ENCODE assay signal across 15 mouse cellular contexts in the genomic region with DNA sequence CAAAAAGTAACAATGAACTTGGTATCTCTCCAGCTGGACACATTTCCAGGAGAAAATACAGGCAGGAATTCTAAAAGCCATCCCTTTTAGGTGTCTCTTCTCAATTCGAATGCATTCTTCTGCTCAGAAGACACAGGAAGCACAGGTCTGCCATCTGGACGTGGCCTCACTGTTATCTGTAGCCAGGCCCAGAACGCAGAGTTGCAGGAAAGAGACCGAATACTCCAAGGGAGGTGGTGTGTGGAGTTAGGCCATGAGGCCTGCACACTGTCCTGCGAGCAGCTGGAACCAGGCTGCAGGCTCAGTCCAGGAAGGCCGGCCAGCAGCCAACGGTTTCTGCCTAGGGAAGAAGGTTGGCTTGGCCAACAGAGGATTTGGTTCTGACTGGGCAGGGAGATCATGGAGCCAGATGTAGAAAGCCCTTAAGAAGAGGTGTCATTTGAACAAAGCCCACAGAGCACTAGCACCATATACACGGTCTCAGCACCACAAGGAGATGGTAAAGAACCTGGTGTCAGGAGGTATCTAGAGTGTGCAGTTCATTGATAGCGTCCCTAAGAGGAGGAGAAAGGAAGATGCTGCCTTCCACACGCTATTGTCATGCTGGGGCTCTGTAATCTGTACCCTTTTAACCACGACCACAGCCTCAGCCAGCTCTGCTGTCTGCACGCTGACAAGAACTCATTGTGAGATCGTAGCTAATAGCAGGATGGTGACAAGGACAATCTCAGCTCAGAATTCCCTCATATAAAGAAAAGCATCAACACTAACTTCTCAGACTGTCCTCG. TPM values are rescaled to one million over a fixed set of nuclear protein-coding genes. Genes with fewer than 3 reads are reported as not detected.
A peak's percentile ranks its signal among the peaks of the same experiment; 100 is the strongest.
DNase-seq lines count a peak whose midpoint lies in the region; ATAC-seq and TF ChIP-seq lines count a peak whose summit lies in the region.
"Had no signal": no experiment of that assay in that cellular context is flagged by ENCODE, and none has a peak within 500 bp of the region (broad histone marks: within the 10 kb centered on the region; RNA-seq: fewer than 3 reads in every experiment).

No protein-coding gene starts in this region.

- no peak for ATAC-seq in heart, embryonic 14.5 days (ENCODE audit: insufficient number of reproducible peaks, insufficient read depth, low FRiP score, low read depth)
- peak; percentile 51; the same call in 1 of the 2 replicates for ATAC-seq in liver, embryonic 15.5 days (ENCODE audit: insufficient read depth)
- ATAC-seq: hindbrain, embryonic 16.5 days; midbrain, embryonic 13.5 days had no signal

- H3K27me3 ChIP-seq in heart, adult 2 months (ENCODE audit: control insufficient read depth, insufficient read depth, low read length) = no peaks in the 10 kb centered on the region
- H3K27me3 ChIP-seq in heart, embryonic 14.5 days (ENCODE audit: control insufficient read depth, insufficient read depth, low read length) = no peaks in the 10 kb centered on the region
- no peaks in the 10 kb centered on the region for H3K27me3 ChIP-seq in liver, embryonic 15.5 days
- H3K27me3 ChIP-seq: midbrain, embryonic 13.5 days; neural tube, embryonic 12.5 days had no signal

- H3K9ac ChIP-seq in heart, adult 2 months (ENCODE audit: low read depth, low read length) = no peak overlapping the region
- H3K9ac ChIP-seq in heart, embryonic 14.5 days (ENCODE audit: low read length) = no peak overlapping the region
- no peak overlapping the region for H3K9ac ChIP-seq in liver, embryonic 15.5 days
- H3K9ac ChIP-seq: midbrain, embryonic 13.5 days; neural tube, embryonic 12.5 days had no signal

- no peaks in the 10 kb centered on the region for H3K36me3 ChIP-seq in heart, adult 2 months (ENCODE audit: control insufficient read depth, insufficient read depth, low read length)
- peaks cover 52% of the 10 kb centered on the region for H3K36me3 ChIP-seq in heart, embryonic 14.5 days (ENCODE audit: control insufficient read depth, insufficient read depth, low read length)
- H3K36me3 ChIP-seq in liver, embryonic 15.5 days (replicated peaks) = 0 out of 2 replicates have a peak, but pooled peaks cover 4% of the 10 kb centered on the region

- peaks cover 4% of the 10 kb centered on the region for H3K4me1 ChIP-seq in heart, adult 2 months (ENCODE audit: control insufficient read depth, insufficient read depth, low read length)
- peaks cover 22 to 43% of the 10 kb centered on the region in 2 experiments for H3K4me1 ChIP-seq in heart, embryonic 14.5 days (ENCODE audit: control insufficient read depth in 2 of 2, insufficient read depth in 2 of 2, low read length in 2 of 2)
- peaks cover 17% of the 10 kb centered on the region for H3K4me1 ChIP-seq in liver, embryonic 15.5 days (replicated peaks)

- no peak overlapping the region for H3K4me3 ChIP-seq in heart, adult 2 months
- H3K4me3 ChIP-seq in gastrocnemius, adult 2 months = no peak overlapping the region
- H3K4me3 ChIP-seq in heart, embryonic 14.5 days (ENCODE audit: control insufficient read depth in 1 of 2, insufficient read depth in 1 of 2, low read depth in 1 of 2, low read length in 2 of 2) = no peak overlapping the region
- H3K4me3 ChIP-seq in liver, embryonic 15.5 days (replicated peaks) = no peak overlapping the region
- H3K4me3 ChIP-seq: erythroblast, embryonic 14.5 days; midbrain, embryonic 13.5 days; neural tube, embryonic 12.5 days had no signal

- no peak overlapping the region for H3K4me2 ChIP-seq in heart, embryonic 14.5 days (ENCODE audit: low read length)
- no peak overlapping the region for H3K4me2 ChIP-seq in liver, embryonic 15.5 days
- H3K4me2 ChIP-seq: midbrain, embryonic 13.5 days; neural tube, embryonic 12.5 days had no signal

- no peak for TF ChIP-seq POLR2A in heart, adult 2 months (IDR thresholded peaks at IDR 0.05; ENCODE audit: insufficient read depth, low read depth, low read length)

- no peak for TF ChIP-seq EP300 in heart, adult 2 months (IDR thresholded peaks at IDR 0.05; ENCODE audit: insufficient read depth, low read depth, low read length)

- H3K79me2 ChIP-seq in heart, adult 2 months (replicated peaks; ENCODE audit: control insufficient read depth, insufficient read depth, low read length) = no peaks in the 10 kb centered on the region

- TF ChIP-seq CTCF in heart, adult 2 months (IDR thresholded peaks at IDR 0.05) = no peak
- TF ChIP-seq CTCF in gastrocnemius, adult 2 months (IDR thresholded peaks at IDR 0.05) = no peak

- intact Hi-C loops in heart, adult 2 months (cut with DNase I) = no loop called here
- intact Hi-C loops in gastrocnemius, adult 2 months (cut with DNase I) = no loop called here

- DNase-seq in heart, adult 2 months = peak; percentile 56 to 61
- no peak for DNase-seq in heart, adult 8-10 months (ENCODE audit: low spot score)
- DNase-seq in gastrocnemius, adult 2 months = peak; percentile 88
- no peak for DNase-seq in ovary, postnatal 10 days (ENCODE audit: low spot score)
- no peak for DNase-seq in adrenal gland, postnatal 36 days
- DNase-seq in adrenal gland, adult 18-20 months (ENCODE audit: low spot score in 2 of 2) = no peak
- DNase-seq: embryo, embryonic 11 days; kidney, postnatal 25 days; right cerebral cortex, adult 18-20 months had no signal

- H3K9me3 ChIP-seq in heart, embryonic 14.5 days (ENCODE audit: control insufficient read depth, low read length) = no peaks in the 10 kb centered on the region
- H3K9me3 ChIP-seq in liver, embryonic 15.5 days (replicated peaks) = no peaks in the 10 kb centered on the region
- H3K9me3 ChIP-seq: midbrain, embryonic 13.5 days; neural tube, embryonic 12.5 days had no signal

- H3K27ac ChIP-seq in heart, adult 2 months = peak overlapping the region; percentile 30
- peak overlapping the region; percentile 78 for H3K27ac ChIP-seq in gastrocnemius, adult 2 months
- H3K27ac ChIP-seq in heart, embryonic 14.5 days (replicated peaks in 1 of 2; ENCODE audit: control insufficient read depth in 1 of 2, insufficient read depth in 1 of 2, low read depth in 2 of 2, low read length in 2 of 2) = peak overlapping the region; percentile 42 to 49; a peak in 3 of 4 replicates
- no peak overlapping the region for H3K27ac ChIP-seq in liver, embryonic 15.5 days (replicated peaks)
- H3K27ac ChIP-seq: midbrain, embryonic 13.5 days; neural tube, embryonic 12.5 days had no signal

- 61% methylated on average over 14 of the region's 14 CpGs for WGBS in heart, adult 2 months
- WGBS in heart, embryonic 14.5 days = 63% methylated on average over 14 of the region's 14 CpGs
- WGBS in liver, embryonic 15.5 days (ENCODE audit: insufficient replicate concordance) = 27% methylated on average over 14 of the region's 14 CpGs

RNA-seq across cellular contexts. Expression of gene Mpzl1, which starts 41.8 kb away (rescaled TPM):
- 10 to 100 TPM; 15.1 to 19.7 TPM for total RNA-seq in heart, adult 2 months (2021)
- 18.3 and 25.6 TPM in 2 replicates for polyA plus RNA-seq in heart, adult 2 months (2012; rRNA removed)
- 10 to 100 TPM; 12.3 to 13.6 (median 12.4) TPM for total RNA-seq in heart, adult 8-10 months (2022)
- total RNA-seq in gastrocnemius, adult 2 months (2021) = 1 to 10 TPM; 7.0 to 8.7 TPM
- 121 TPM in 2 replicates for polyA plus RNA-seq in heart, embryonic 14.5 days (2014; fragmentation: Nextera tagmentation; extraction: Ambion mirVana)
- 25.5 and 28.7 TPM in 2 replicates for polyA plus RNA-seq in liver, embryonic 15.5 days (2015; fragmentation: Nextera tagmentation; extraction: Ambion mirVana)
- 10 to 100 TPM; 22.7 to 30.8 TPM for total RNA-seq in adrenal gland, postnatal 36 days (2021)
- 10 to 100 TPM; 11.0 to 12.7 TPM for total RNA-seq in adrenal gland, adult 18-20 months (2021)

Comparison
In these comparisons a context has a peak if more than half of its experiments do, and no peak if none do; other contexts are left out.
1. DNase-seq: peak in heart, adult 2 months (2 of 2) and gastrocnemius, adult 2 months (single experiment); none in heart, adult 8-10 months (single experiment), ovary, postnatal 10 days (single experiment), adrenal gland, postnatal 36 days (0 of 2) and adrenal gland, adult 18-20 months (0 of 2).